Mouse (Mus musculus): ENCODE results near the gene Med28. TPM values are rescaled to one million over a fixed set of nuclear protein-coding genes. Genes with fewer than 3 reads are reported as not detected.

Med28 gene
- polyA plus RNA-seq (2012; rRNA removed) = 161 and 181 TPM in 2 replicates

DNA sequence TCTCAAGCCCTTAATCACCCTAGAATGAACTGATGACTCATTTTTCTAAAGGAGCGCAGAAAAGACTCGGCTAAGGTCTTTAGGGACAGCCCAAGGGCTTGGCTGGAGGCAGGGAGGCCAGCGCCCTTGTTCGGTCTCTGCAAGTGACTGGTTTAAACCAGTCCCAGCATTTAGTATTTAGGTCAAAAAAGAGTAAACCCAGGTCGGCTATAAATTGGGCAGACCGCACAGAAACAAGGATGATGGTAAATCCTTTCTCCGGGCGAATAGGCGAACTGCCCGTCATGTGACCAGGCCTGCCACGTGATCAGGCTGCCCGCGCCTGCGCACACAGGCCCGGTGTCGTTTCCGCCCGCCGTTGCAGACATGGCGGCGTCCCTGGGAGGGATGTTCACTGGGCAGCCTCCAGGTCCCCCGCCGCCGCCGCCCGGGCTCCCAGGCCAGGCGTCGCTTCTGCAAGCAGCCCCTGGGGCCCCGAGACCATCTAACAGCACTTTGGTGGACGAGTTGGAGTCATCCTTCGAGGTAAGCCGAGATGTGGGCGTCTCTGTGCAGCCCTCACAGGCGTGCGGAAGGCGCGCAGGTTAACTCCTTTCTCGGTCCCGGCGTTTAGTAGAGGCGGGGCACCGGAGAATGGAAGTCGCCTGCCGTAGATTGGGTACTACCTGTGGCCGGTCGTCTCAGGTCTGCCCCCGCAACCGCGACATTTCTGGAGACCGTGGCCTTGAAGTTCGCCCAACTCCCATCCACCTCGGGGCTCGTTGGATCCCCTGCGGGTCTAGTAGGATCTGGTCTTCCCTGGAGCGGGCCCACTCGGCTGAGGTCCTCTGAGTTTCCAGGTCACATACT lies at the start of gene Med28:
Gene Med28 (plus strand): TSS at position 270 of the 849 bp plus-strand sequence.

DNA sequence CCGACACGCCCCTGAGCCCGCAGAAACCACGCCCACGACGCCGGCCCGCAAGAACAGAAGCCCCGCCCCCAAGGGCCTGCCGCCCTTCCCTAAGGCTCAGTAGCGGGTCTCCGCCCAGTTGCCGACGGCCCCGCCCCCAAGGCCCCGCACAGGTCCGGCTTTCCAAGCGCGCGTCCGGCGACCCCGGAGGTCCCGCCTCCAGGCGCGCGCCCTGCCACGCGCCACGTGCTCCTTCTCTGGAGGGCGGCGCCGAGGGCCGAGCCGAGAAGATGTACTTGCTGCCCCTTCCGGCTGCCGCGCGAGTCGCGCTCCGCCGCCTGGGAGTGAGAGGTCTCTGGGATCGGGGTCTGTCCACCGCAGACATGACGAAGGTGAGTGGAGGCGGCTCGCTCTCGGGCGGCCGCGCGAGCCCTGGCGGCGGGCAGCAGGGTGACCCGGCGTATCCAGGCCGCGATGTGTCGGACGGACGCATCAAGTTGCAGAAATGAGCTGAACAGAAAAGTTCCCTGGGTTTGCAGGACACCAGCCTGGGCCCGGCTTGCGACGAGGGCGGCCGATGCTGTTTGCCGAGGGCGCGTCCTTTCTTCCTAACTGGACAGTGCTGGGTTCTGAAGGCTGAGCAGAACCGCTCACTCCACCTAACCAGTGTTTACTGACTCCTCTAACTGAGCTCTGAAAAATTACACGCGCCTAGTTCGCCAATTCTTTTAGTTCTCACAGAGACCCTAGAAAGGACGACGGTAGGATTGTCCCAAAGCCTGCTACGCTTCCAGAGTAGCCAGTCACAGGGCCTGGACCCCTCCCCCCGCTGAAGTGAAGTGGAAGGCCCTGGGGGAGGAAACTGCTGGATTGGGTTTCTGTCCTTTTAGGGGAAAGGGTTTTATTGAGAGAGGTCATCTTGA lies 26.6 kb upstream of the Med28 start, which contains the start of gene Lap3:
Gene Lap3 (plus strand): TSS at position 184 of the 902 bp plus-strand sequence.

Other genes with a start within 250 kb of the Med28 start
- gene Qdpr, start 70.0 kb upstream of the Med28 start, polyA plus RNA-seq (2012; rRNA removed) = 75.7 and 83.8 TPM in 2 replicates
- 0.09 and 0.17 TPM in 2 replicates for gene Clrn2, start 66.5 kb upstream of the Med28 start, polyA plus RNA-seq (2012; rRNA removed)
- gene Lap3, start 26.9 kb upstream of the Med28 start, polyA plus RNA-seq (2012; rRNA removed) = 22.8 and 25.4 TPM in 2 replicates
- gene Fam184b, start 119.4 kb downstream of the Med28 start, polyA plus RNA-seq (2012; rRNA removed) = 4.1 and 5.1 TPM in 2 replicates
- 5.0 TPM in 2 replicates for gene Ncapg, start 149.7 kb downstream of the Med28 start, polyA plus RNA-seq (2012; rRNA removed)